Mouse (Mus musculus) neural tube, embryonic 11.5 days (tissue): ENCODE data around the gene Pgam5. TPM values are rescaled to one million over a fixed set of nuclear protein-coding genes. Genes with fewer than 3 reads are reported as not detected.

Experiments
- ATAC-seq: fragments of 200-750 bp; cut with Nextera tagmentation; 2 replicates; pipeline ENCODE4 v1.8.0; 2017; ENCODE audit warnings: moderate number of reproducible peaks, mild to moderate bottlenecking, moderate TSS enrichment, moderate library complexity; ENCODE audit not compliant: insufficient read depth, low FRiP score, low TSS enrichment
- DNase-seq: peaks from one replicate; pipeline ENCODE4 v3.0.0-alpha.2; 2015; ENCODE audit warnings: low spot score
- H3K27ac ChIP-seq: fragments of 300-500 bp; sonication (generic); 2 replicates; pipeline ENCODE4 v1.5.1; 2014; ENCODE audit warnings: low read depth, mild to moderate bottlenecking, low read length
- H3K27me3 ChIP-seq: fragments of 300-500 bp; sonication (generic); 2 replicates; pipeline ENCODE4 v1.6.1; 2014; ENCODE audit warnings: mild to moderate bottlenecking, low read length, mixed read lengths; ENCODE audit not compliant: control insufficient read depth, insufficient read depth
- H3K36me3 ChIP-seq: fragments of 300-500 bp; sonication (generic); 2 replicates; pipeline ENCODE4 v1.6.1; 2014; ENCODE audit warnings: mild to moderate bottlenecking, low read length, moderate library complexity, mixed read lengths; ENCODE audit not compliant: control insufficient read depth, insufficient read depth
- H3K4me1 ChIP-seq: fragments of 300-500 bp; sonication (generic); 2 replicates; pipeline ENCODE4 v1.6.1; 2014; ENCODE audit warnings: low read length, mixed read lengths; ENCODE audit not compliant: control insufficient read depth, insufficient read depth
- H3K4me2 ChIP-seq: fragments of 300-500 bp; sonication (generic); 2 replicates; pipeline ENCODE4 v1.6.1; 2014; ENCODE audit warnings: low read depth, mild to moderate bottlenecking, moderate library complexity
- H3K4me3 ChIP-seq: fragments of 300-500 bp; sonication (generic); 2 replicates; pipeline ENCODE4 v1.5.1; 2014; ENCODE audit warnings: low read depth, low read length
- H3K9ac ChIP-seq: fragments of 300-500 bp; sonication (generic); 2 replicates; pipeline ENCODE4 v1.6.1; 2014; ENCODE audit warnings: mild to moderate bottlenecking, low read length
- H3K9me3 ChIP-seq: fragments of 300-500 bp; sonication (generic); 2 replicates; pipeline ENCODE4 v1.6.1; 2016; ENCODE audit warnings: low read length; ENCODE audit not compliant: control insufficient read depth
- WGBS: fragments of 180-500 bp; shearing (Covaris S2); extraction: QIAGEN DNeasy Blood & Tissue Kit; methylation state at CpG from one replicate; pipeline ENCODE4 v1.1.7; 2014; 5-methylcytosine and 5-hydroxymethylcytosine counted together
- polyA plus RNA-seq: library from polyadenylated mRNA; unstranded; fragments of >200 nt; fragmentation: Nextera tagmentation; extraction: Ambion mirVana; gene quantifications from 2 replicates; pipeline ENCODE4 v1.2.1, GENCODE M21; 2014

Pgam5 gene
- polyA plus RNA-seq, 1 experiment from 2014 or later: 106 TPM

DNA sequence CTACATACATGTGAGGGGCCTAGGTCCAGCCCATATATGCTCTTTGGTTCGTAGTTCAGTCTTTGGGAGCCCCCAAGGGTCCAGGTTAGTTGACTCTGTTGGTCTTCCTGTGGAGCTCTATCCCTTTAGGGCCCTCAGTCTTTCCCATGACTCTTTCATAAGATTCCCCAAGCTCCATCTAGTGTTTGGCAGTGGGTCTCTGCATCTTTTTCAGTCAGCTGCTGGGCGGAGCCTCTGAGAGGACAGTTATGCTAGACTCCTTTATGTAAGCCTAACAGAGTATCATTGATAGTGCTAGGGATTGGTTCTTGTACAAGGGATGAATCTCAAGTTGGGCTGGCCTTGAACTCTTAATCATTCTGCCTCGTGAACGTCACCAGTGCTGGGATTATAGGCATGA lies 49.4 kb downstream of the Pgam5 start:
- Histone ChIP-seq H3K9ac (no peak overlapping the region), H3K9me3 (no peaks in the 10 kb centered on the region), H3K36me3 (peaks cover 9% of the 10 kb centered on the region), H3K4me3 (no peak overlapping the region), H3K27me3 (no peaks in the 10 kb centered on the region), H3K4me1 (no peaks in the 10 kb centered on the region), H3K4me2 (no peak overlapping the region), H3K27ac (no peak overlapping the region)
- no peak for ATAC-seq
- no peak for DNase-seq
- WGBS: 92% methylated on average over 4 of the region's 4 CpGs

GRCm38 (mm10) chr5:110216780-110217179 lies 52.9 kb downstream of the Pgam5 start:
- Histone ChIP-seq H3K4me2 (no peak overlapping the region), H3K27me3 (no peaks in the 10 kb centered on the region), H3K9ac (no peak overlapping the region), H3K4me1 (no peaks in the 10 kb centered on the region), H3K4me3 (no peak overlapping the region), H3K36me3 (peaks cover 11% of the 10 kb centered on the region), H3K27ac (no peak overlapping the region), H3K9me3 (no peaks in the 10 kb centered on the region)
- DNase-seq: no peak
- ATAC-seq: no peak
- WGBS: 94% methylated on average over 3 of the region's 3 CpGs

DNA sequence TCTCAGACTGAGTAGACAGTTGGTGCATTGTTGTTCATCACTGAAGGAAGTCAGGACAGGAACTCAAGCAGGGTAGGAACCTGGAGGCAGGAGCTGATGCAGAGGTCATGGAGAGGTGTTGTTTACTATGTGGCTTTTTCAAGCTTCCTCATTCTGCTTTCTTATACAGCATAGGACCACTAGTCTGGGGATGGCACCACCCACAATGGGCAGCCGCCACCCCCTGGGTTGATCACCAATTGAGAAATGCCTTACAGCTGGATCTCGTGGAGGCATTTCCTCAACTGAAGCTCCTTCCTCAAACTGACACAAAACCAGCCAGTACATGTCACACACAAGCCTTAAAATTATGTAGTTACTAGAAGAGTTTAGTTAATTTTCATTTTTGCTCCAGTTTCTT lies 58.4 kb downstream of the Pgam5 start:
- Histone ChIP-seq H3K9me3 (no peaks in the 10 kb centered on the region), H3K4me1 (no peaks in the 10 kb centered on the region), H3K27me3 (no peaks in the 10 kb centered on the region), H3K36me3 (peaks cover 13% of the 10 kb centered on the region), H3K9ac (no peak overlapping the region), H3K27ac (no peak overlapping the region), H3K4me2 (no peak overlapping the region), H3K4me3 (no peak overlapping the region)
- ATAC-seq: no peak
- WGBS: 84% methylated on average over 2 of the region's 2 CpGs
- no peak for DNase-seq

Other genes starting within 250 kb of the Pgam5 start
- 8.2 and 9.5 TPM in 2 replicates for gene Gm17655, start 197.4 kb downstream of the Pgam5 start, polyA plus RNA-seq
- 0.62 and 0.82 TPM in 2 replicates for gene Gm35315, start 175.5 kb downstream of the Pgam5 start, polyA plus RNA-seq
- 0.32 and 0.73 TPM in 2 replicates for gene Plcxd1, start 169.9 kb downstream of the Pgam5 start, polyA plus RNA-seq
- gene Gtpbp6, start 161.7 kb downstream of the Pgam5 start, polyA plus RNA-seq: 31.7 and 32.7 TPM in 2 replicates
- gene Zfp605, start 159.8 kb downstream of the Pgam5 start, polyA plus RNA-seq: 5.0 and 6.8 TPM in 2 replicates
- 83.9 and 95.0 TPM in 2 replicates for gene Chfr, start 134.1 kb downstream of the Pgam5 start, polyA plus RNA-seq
- 23.2 and 24.0 TPM in 2 replicates for gene Golga3, start 93.2 kb downstream of the Pgam5 start, polyA plus RNA-seq
- gene Ankle2, start 38.9 kb downstream of the Pgam5 start, polyA plus RNA-seq: 35.5 and 39.9 TPM in 2 replicates
- 9.5 and 11.6 TPM in 2 replicates for gene Pxmp2, start 16.3 kb upstream of the Pgam5 start, polyA plus RNA-seq
- gene Pole, start 16.4 kb upstream of the Pgam5 start, polyA plus RNA-seq: 36.4 and 40.1 TPM in 2 replicates
- gene P2rx2, start 73.3 kb upstream of the Pgam5 start, polyA plus RNA-seq: 0.59 and 1.4 TPM in 2 replicates
- not detected in 2 replicates for gene Lrcol1, start 74.8 kb upstream of the Pgam5 start, polyA plus RNA-seq
- gene Fbrsl1, start 178.6 kb upstream of the Pgam5 start, polyA plus RNA-seq: 22.2 and 25.4 TPM in 2 replicates